Comparison of ENCODE assay signal across 17 mouse cellular contexts in the genomic region with DNA sequence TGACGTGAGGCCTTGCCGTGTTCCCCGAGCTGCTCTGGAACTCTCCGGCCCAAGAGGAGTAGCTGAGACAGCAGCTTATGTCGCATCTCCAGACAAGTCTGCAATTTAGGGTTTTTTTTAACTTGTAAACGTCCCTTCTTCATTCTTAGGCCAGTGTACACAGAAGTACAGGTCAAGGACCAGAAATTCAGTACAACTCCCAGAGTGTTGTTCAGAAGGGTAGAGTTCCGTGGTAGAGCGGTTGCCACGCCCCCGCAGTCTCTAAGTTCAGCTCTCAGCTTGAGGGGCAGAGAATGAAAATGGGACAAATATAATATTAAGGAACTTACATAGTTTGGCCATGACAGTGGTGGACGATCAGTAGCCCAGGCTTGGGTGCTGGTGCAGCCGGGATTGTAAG. TPM values are rescaled to one million over a fixed set of nuclear protein-coding genes. Genes with fewer than 3 reads are reported as not detected.
DNase-seq lines count a peak whose midpoint lies in the region; ATAC-seq and TF ChIP-seq lines count a peak whose summit lies in the region.
"Had no signal": no experiment of that assay in that cellular context is flagged by ENCODE, and none has a peak within 500 bp of the region (broad histone marks: within the 10 kb centered on the region; RNA-seq: fewer than 3 reads in every experiment).

No protein-coding gene starts in this region.

- no peaks in the 10 kb centered on the region for H3K9me3 ChIP-seq in lung, embryonic 16.5 days (ENCODE audit: control insufficient read depth, low read length)
- H3K9me3 ChIP-seq: forebrain, embryonic 13.5 days; heart, embryonic 10.5 days; hindbrain, embryonic 15.5 days; limb, embryonic 12.5 days had no signal

- no peak for TF ChIP-seq CTCF in gastrocnemius, adult 2 months (IDR thresholded peaks at IDR 0.05)
- no peak for TF ChIP-seq CTCF in kidney, adult 2 months (conservative IDR thresholded peaks at IDR 0.05; ENCODE audit: insufficient read depth, insufficient read length, low read depth, low read length)
- no peak for TF ChIP-seq CTCF in lung, adult 2 months (IDR thresholded peaks at IDR 0.05; ENCODE audit: insufficient read depth, low read length)

- TF ChIP-seq POLR2A in kidney, adult 2 months (IDR thresholded peaks at IDR 0.05; ENCODE audit: low read depth, low read length): no peak
- no peak for TF ChIP-seq POLR2A in lung, adult 2 months (IDR thresholded peaks at IDR 0.05; ENCODE audit: borderline replicate concordance, extremely low read depth, low read depth, low read length)

- H3K9ac ChIP-seq in lung, embryonic 16.5 days (ENCODE audit: low read length): no peak overlapping the region
- H3K9ac ChIP-seq: hindbrain, embryonic 15.5 days; limb, embryonic 12.5 days had no signal

- H3K27me3 ChIP-seq in kidney, adult 2 months (replicated peaks; ENCODE audit: control insufficient read depth, insufficient read depth, low read length): no peaks in the 10 kb centered on the region
- no peaks in the 10 kb centered on the region for H3K27me3 ChIP-seq in lung, embryonic 16.5 days (ENCODE audit: control insufficient read depth, insufficient read depth, low read depth, low read length)
- H3K27me3 ChIP-seq: forebrain, embryonic 13.5 days; hindbrain, embryonic 15.5 days; limb, embryonic 12.5 days had no signal

- no peak overlapping the region for H3K4me2 ChIP-seq in lung, embryonic 16.5 days (ENCODE audit: low read depth, low read length)
- H3K4me2 ChIP-seq: forebrain, embryonic 13.5 days; hindbrain, embryonic 15.5 days; limb, embryonic 12.5 days had no signal

- 42% methylated on average over 12 of the region's 12 CpGs for WGBS in kidney, adult 2 months
- WGBS in lung, embryonic 16.5 days: 40% methylated on average over 12 of the region's 12 CpGs
- 52% methylated on average over 12 of the region's 12 CpGs for WGBS in lung, adult 2 months

- H3K36me3 ChIP-seq in kidney, adult 2 months (ENCODE audit: control insufficient read depth, insufficient read depth, low read length): no peaks in the 10 kb centered on the region
- no peaks in the 10 kb centered on the region for H3K36me3 ChIP-seq in lung, embryonic 16.5 days (ENCODE audit: control insufficient read depth, insufficient read depth, low read length)
- H3K36me3 ChIP-seq: hindbrain, embryonic 15.5 days had no signal

- no peak for DNase-seq in gastrocnemius, adult 2 months
- DNase-seq in gastrocnemius, adult 18-20 months (ENCODE audit: low spot score): no peak
- DNase-seq in kidney, adult 2 months: peak; percentile 73
- no peak for DNase-seq in kidney, postnatal 14 days
- no peak for DNase-seq in lung, adult 2 months
- peak; percentile 60 to 72 for DNase-seq in kidney, postnatal 25 days
- no peak for DNase-seq in urinary bladder, adult 2 months (ENCODE audit: low spot score)
- DNase-seq: adrenal gland, postnatal 25 days; cerebellum, postnatal 14 days; thymus, postnatal 36 days had no signal

- ATAC-seq in lung, embryonic 16.5 days (ENCODE audit: low read depth): no peak
- ATAC-seq: forebrain, embryonic 13.5 days; midbrain, embryonic 16.5 days had no signal

- H3K27ac ChIP-seq in gastrocnemius, adult 2 months: peak overlapping the region; percentile 84
- H3K27ac ChIP-seq in kidney, adult 2 months (ENCODE audit: insufficient read depth, low read depth, low read length): peak overlapping the region; percentile 30; the same call in 1 of the 2 replicates
- H3K27ac ChIP-seq in lung, embryonic 16.5 days (ENCODE audit: low read length): peak overlapping the region; percentile 73
- H3K27ac ChIP-seq: hindbrain, embryonic 15.5 days; left cerebral cortex, adult 2 months; limb, embryonic 12.5 days had no signal

- H3K4me3 ChIP-seq in gastrocnemius, adult 2 months: peak overlapping the region; percentile 24
- no peak overlapping the region for H3K4me3 ChIP-seq in kidney, adult 2 months (ENCODE audit: insufficient read depth, low read depth, low read length)
- no peak overlapping the region for H3K4me3 ChIP-seq in lung, embryonic 16.5 days (ENCODE audit: low read length)
- no peak overlapping the region for H3K4me3 ChIP-seq in lung, adult 2 months (replicated peaks; ENCODE audit: extremely low read depth, low read depth, low read length)
- H3K4me3 ChIP-seq: forebrain, embryonic 13.5 days; heart, embryonic 10.5 days; hindbrain, embryonic 15.5 days; left cerebral cortex, adult 2 months; limb, embryonic 12.5 days had no signal

- intact Hi-C loops in gastrocnemius, adult 2 months (cut with DNase I): no loop called here

- H3K4me1 ChIP-seq in kidney, adult 2 months (ENCODE audit: control insufficient read depth, insufficient read depth, low read length): peaks cover 70% of the 10 kb centered on the region
- peaks cover 82% of the 10 kb centered on the region for H3K4me1 ChIP-seq in lung, embryonic 16.5 days (replicated peaks; ENCODE audit: control insufficient read depth, insufficient read depth, low read length)
- H3K4me1 ChIP-seq in lung, adult 2 months (ENCODE audit: control insufficient read depth, insufficient read depth, low read length): peaks cover 50% of the 10 kb centered on the region

RNA-seq across cellular contexts. Expression of gene Zfp710, which starts 31.2 kb away (rescaled TPM):
- 10 to 100 TPM; 21.5 to 37.5 TPM for total RNA-seq in gastrocnemius, adult 2 months (2021)
- total RNA-seq in gastrocnemius, adult 18-20 months (2021): 10 to 100 TPM; 21.1 to 31.3 TPM
- 22.6 and 26.4 TPM in 2 replicates for polyA plus RNA-seq in kidney, adult 2 months (2012; rRNA removed)
- polyA plus RNA-seq in lung, embryonic 16.5 days (2015; fragmentation: Nextera tagmentation; extraction: Ambion mirVana): 17.7 and 18.6 TPM in 2 replicates
- 60.0 and 65.8 TPM in 2 replicates for polyA plus RNA-seq in lung, adult 2 months (2012; rRNA removed)
- 15.6 and 18.8 TPM in 2 replicates for polyA plus RNA-seq in urinary bladder, adult 2 months (2012; rRNA removed)

RNA-seq across cellular contexts. Expression of gene Idh2, which starts 59.4 kb away (rescaled TPM):
- total RNA-seq in gastrocnemius, adult 2 months (2021): 100 to 1,000 TPM; 236 to 647 TPM
- total RNA-seq in gastrocnemius, adult 18-20 months (2021): 100 to 1,000 TPM; 317 to 516 TPM
- 651 and 688 TPM in 2 replicates for polyA plus RNA-seq in kidney, adult 2 months (2012; rRNA removed)
- 671 and 680 TPM in 2 replicates for polyA plus RNA-seq in lung, embryonic 16.5 days (2015; fragmentation: Nextera tagmentation; extraction: Ambion mirVana)
- polyA plus RNA-seq in lung, adult 2 months (2012; rRNA removed): 144 and 162 TPM in 2 replicates
- polyA plus RNA-seq in urinary bladder, adult 2 months (2012; rRNA removed): 86.8 and 101 TPM in 2 replicates

Comparison
In these comparisons a context has a peak if more than half of its experiments do, and no peak if none do; other contexts are left out.
1. DNase-seq: peak in kidney, adult 2 months (single experiment) and kidney, postnatal 25 days (2 of 2); none in gastrocnemius, adult 2 months (single experiment), gastrocnemius, adult 18-20 months (single experiment), kidney, postnatal 14 days (single experiment), lung, adult 2 months (single experiment) and urinary bladder, adult 2 months (single experiment).
2. H3K27ac ChIP-seq: peak in every context shown above with its lines; median percentile 84 in gastrocnemius, adult 2 months; 73 in lung, embryonic 16.5 days; 30 in kidney, adult 2 months.